Mouse (Mus musculus) heart, adult 2 months (tissue): ENCODE data around the gene Kcnv2. TPM values are rescaled to one million over a fixed set of nuclear protein-coding genes. Genes with fewer than 3 reads are reported as not detected.

ENCODE experiments used
- DNase-seq, 2 experiments: peaks; one replicate each; pipeline ENCODE4 v3.0.0; 2021
- H3K27ac ChIP-seq: fragments of 200-600 bp; 2 replicates; pipeline ENCODE4 v1.8.1; 2022
- H3K27me3 ChIP-seq: fragments of 200-500 bp; 2 replicates; pipeline ENCODE4 v1.6.1; 2012; ENCODE audit warnings: mild to moderate bottlenecking, low read length, inconsistent platforms, mixed read lengths; ENCODE audit not compliant: control insufficient read depth, insufficient read depth
- H3K36me3 ChIP-seq: fragments of 200-500 bp; 2 replicates; pipeline ENCODE4 v1.6.1; 2012; ENCODE audit warnings: low read length, inconsistent platforms; ENCODE audit not compliant: control insufficient read depth, insufficient read depth
- H3K4me1 ChIP-seq: fragments of 200-500 bp; 2 replicates; pipeline ENCODE4 v1.6.1; 2011; ENCODE audit warnings: low read length; ENCODE audit not compliant: control insufficient read depth, insufficient read depth
- H3K4me3 ChIP-seq: fragments of 200-600 bp; 2 replicates; pipeline ENCODE4 v1.8.1; 2022
- H3K79me2 ChIP-seq: fragments of 200-500 bp; replicated peaks from 2 replicates; pipeline ENCODE4 v1.6.1; 2012; ENCODE audit warnings: mild to moderate bottlenecking, inconsistent platforms, low read length, moderate library complexity, mixed read lengths; ENCODE audit not compliant: control insufficient read depth, insufficient read depth
- H3K9ac ChIP-seq: fragments of 200-500 bp; 2 replicates; pipeline ENCODE4 v1.6.1; 2012; ENCODE audit warnings: low read depth, mild to moderate bottlenecking, control low read depth, inconsistent platforms, low read length, mixed read lengths
- CTCF ChIP-seq: fragments of 200-600 bp; IDR thresholded peaks from 2 replicates; pipeline ENCODE4 v1.8.1; 2022; ENCODE audit warnings: antibody characterized with exemption, mild to moderate bottlenecking, moderate library complexity
- EP300 ChIP-seq: fragments of 200-500 bp; IDR thresholded peaks from 2 replicates; pipeline ENCODE4 v1.6.1; 2011; ENCODE audit warnings: low read depth, low read length, control low read depth; ENCODE audit not compliant: insufficient read depth
- POLR2A ChIP-seq: fragments of 200-500 bp; IDR thresholded peaks from 2 replicates; pipeline ENCODE4 v1.6.1; 2011; ENCODE audit warnings: mild to moderate bottlenecking, low read depth, low read length, control low read depth; ENCODE audit not compliant: insufficient read depth
- WGBS: fragments of 180-500 bp; shearing (Covaris S2); methylation state at CpG from one replicate; pipeline ENCODE4 v1.1.7; 2018; 5-methylcytosine and 5-hydroxymethylcytosine counted together
- intact Hi-C: fragments of 180-260 bp; cut with DNase I; formaldehyde crosslinking; loops from one replicate; pipeline ENCODE4 v1.15.1; 2025
- polyA plus RNA-seq: library from polyadenylated mRNA; depleted of rRNA; stranded (reverse); fragments of >200 nt; gene quantifications from 2 replicates; pipeline ENCODE4 v1.2.3, GENCODE M21; 2012
- total RNA-seq, 2 experiments: library from RNA; stranded (reverse); gene quantifications; 2 replicates each; pipeline ENCODE4 v1.2.3; 2021

Gene Kcnv2
- total and polyA plus RNA-seq, 3 experiments, result 2.2 to 5.4 (median 4.2) TPM

DNA sequence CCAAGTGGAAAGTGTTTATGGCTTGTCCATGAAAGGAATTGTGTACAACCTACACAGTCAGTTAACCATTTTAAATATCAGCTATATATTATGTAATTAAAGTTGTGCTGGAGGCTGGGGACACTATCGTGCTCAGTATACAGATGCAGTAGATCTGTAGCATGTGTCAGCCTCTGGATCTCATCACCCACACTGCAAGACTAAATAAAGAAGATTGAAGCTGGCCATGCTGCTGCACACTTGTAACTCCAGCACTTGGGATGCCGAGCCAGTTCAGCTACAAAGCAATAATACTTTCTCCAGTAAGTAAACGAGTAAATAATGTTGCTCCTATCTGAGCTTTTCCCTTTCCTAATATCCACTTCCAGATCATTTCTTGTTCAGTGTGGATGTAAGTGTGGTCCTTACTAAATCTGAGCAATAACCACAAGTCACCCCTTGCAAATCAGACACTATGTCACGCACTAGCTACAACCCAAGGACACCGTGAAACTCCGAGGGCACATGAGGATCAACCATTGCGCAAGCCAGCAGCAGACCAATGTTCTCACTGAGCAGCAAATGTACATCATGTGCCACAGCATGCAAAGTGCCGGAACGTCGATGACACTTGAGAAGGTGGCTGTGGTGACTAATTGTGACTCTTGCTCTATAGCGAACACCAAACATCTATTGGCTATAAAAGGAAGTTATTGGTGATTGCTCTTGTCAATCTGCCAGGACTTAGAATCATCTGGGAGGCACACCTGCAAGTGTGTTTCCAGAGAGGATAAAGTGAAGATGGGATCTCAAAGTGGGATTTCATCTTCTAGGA lies 9.9 kb upstream of the Kcnv2 start:
- Histone ChIP-seq H3K79me2 (no peaks in the 10 kb centered on the region), H3K27me3 (no peaks in the 10 kb centered on the region), H3K9ac (no peak overlapping the region), H3K4me3 (no peak overlapping the region), H3K36me3 (peaks cover 7% of the 10 kb centered on the region; the same call in 1 of the 2 replicates), H3K4me1 (peaks cover 4% of the 10 kb centered on the region), H3K27ac (peak overlapping the region; percentile 84)
- peak; percentile 59 to 81 for DNase-seq
- 65% methylated on average over 11 of the region's 11 CpGs for WGBS
- intact Hi-C loops, result loop anchor here (2.0 to 5.0 kb wide), 5 partner anchors 50 to 210 kb away; no protein-coding TSS in a partner anchor
- TF ChIP-seq EP300 (peak; percentile 100), CTCF (no peak)

DNA sequence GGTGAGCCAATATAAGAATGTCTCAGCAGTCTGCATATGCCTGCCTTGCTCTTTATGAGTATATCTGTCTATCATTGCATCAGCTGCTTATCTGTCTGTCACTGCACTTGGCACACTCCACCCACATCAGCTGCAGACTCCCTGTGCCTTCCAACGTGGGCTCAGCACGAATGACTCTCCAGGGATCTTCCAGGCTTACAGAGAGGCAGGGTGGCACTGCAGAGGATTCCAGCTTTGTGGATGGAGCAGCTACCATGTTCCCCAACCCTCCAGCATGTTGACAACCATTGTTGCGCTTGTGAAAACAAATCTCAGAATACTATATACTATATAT lies 9.3 kb upstream of the Kcnv2 start:
- no peak for TF ChIP-seq CTCF
- no peak for TF ChIP-seq EP300
- TF ChIP-seq POLR2A, result no peak
- Histone ChIP-seq H3K36me3 (peaks cover 7% of the 10 kb centered on the region; the same call in 1 of the 2 replicates), H3K4me3 (no peak overlapping the region), H3K4me1 (peaks cover 4% of the 10 kb centered on the region), H3K79me2 (no peaks in the 10 kb centered on the region), H3K9ac (peak overlapping the region; percentile 4; the same call in 1 of the 2 replicates), H3K27me3 (no peaks in the 10 kb centered on the region), H3K27ac (peak overlapping the region; percentile 84)
- intact Hi-C loops, result loop anchor here (2.0 to 5.0 kb wide), 5 partner anchors 51 to 211 kb away; no protein-coding TSS in a partner anchor
- 51% methylated on average over 3 of the region's 3 CpGs for WGBS
- no peak for DNase-seq

GRCm38 (mm10) chr19:27316313-27317258 lies 5.8 kb upstream of the Kcnv2 start:
- intact Hi-C loops, result no loop called here
- Histone ChIP-seq H3K9ac (no peak overlapping the region), H3K36me3 (peaks cover 5% of the 10 kb centered on the region; the same call in 1 of the 2 replicates), H3K27ac (no peak overlapping the region), H3K4me1 (peaks cover 2% of the 10 kb centered on the region), H3K27me3 (no peaks in the 10 kb centered on the region), H3K4me3 (no peak overlapping the region), H3K79me2 (no peaks in the 10 kb centered on the region)
- 78% methylated on average over 10 of the region's 10 CpGs for WGBS
- DNase-seq, result no peak
- TF ChIP-seq EP300 (no peak), POLR2A (no peak), CTCF (no peak)

GRCm38 (mm10) chr19:27317337-27317736 lies 5.1 kb upstream of the Kcnv2 start:
- Histone ChIP-seq H3K36me3 (peaks cover 2% of the 10 kb centered on the region; the same call in 1 of the 2 replicates), H3K79me2 (no peaks in the 10 kb centered on the region), H3K27me3 (no peaks in the 10 kb centered on the region), H3K9ac (no peak overlapping the region), H3K27ac (no peak overlapping the region), H3K4me1 (peaks cover 2% of the 10 kb centered on the region), H3K4me3 (no peak overlapping the region)
- intact Hi-C loops, result no loop called here
- TF ChIP-seq CTCF (no peak), EP300 (no peak), POLR2A (no peak)
- WGBS, result 73% methylated on average over 5 of the region's 5 CpGs
- peak; percentile 17 to 33 for DNase-seq

- H3K4me3 ChIP-seq, result no peak overlapping the region
- H3K27me3 ChIP-seq, result no peaks in the 10 kb centered on the region
- 91% methylated on average over 42 of the region's 42 CpGs for WGBS
- no peaks in the 10 kb centered on the region for H3K36me3 ChIP-seq
- TF ChIP-seq EP300 (no peak), POLR2A (no peak), CTCF (no peak)
- no peak overlapping the region for H3K9ac ChIP-seq
- no peaks in the 10 kb centered on the region for H3K79me2 ChIP-seq
- H3K27ac ChIP-seq, result no peak overlapping the region
- intact Hi-C loops, result no loop called here
- peak; percentile 22 to 34 for DNase-seq
- no peaks in the 10 kb centered on the region for H3K4me1 ChIP-seq
Measured at GRCm38 (mm10) chr19:27322911-27323627, 681 bp downstream of the Kcnv2 start.
